Mouse (Mus musculus) myocyte (in vitro differentiated cells): ENCODE data around the gene Kdm1a.

Source experiments
- MYOD1 ChIP-seq, 3 experiments: IDR thresholded peaks; one replicate each; pipeline ENCODE4 v1.6.1; 2011; ENCODE audit warnings: control low read depth in 2 of 3, low read depth in 2 of 3, mild to moderate bottlenecking in 2 of 3, moderate library complexity in 1 of 3; ENCODE audit not compliant: insufficient read length in 2 of 3, control insufficient read depth in 1 of 3
- MYOG ChIP-seq, 3 experiments: IDR thresholded peaks; one replicate each; pipeline ENCODE4 v1.6.1; 2011; ENCODE audit warnings: control low read depth in 2 of 3, low read depth in 2 of 3, mild to moderate bottlenecking in 2 of 3; ENCODE audit not compliant: insufficient read length in 2 of 3, control insufficient read depth in 1 of 3, insufficient read depth in 1 of 3
- POLR2A ChIP-seq: IDR thresholded peaks from one replicate; pipeline ENCODE4 v1.6.1; 2011; ENCODE audit warnings: low read depth, mild to moderate bottlenecking, control low read depth, moderate library complexity; ENCODE audit not compliant: insufficient read length

DNA sequence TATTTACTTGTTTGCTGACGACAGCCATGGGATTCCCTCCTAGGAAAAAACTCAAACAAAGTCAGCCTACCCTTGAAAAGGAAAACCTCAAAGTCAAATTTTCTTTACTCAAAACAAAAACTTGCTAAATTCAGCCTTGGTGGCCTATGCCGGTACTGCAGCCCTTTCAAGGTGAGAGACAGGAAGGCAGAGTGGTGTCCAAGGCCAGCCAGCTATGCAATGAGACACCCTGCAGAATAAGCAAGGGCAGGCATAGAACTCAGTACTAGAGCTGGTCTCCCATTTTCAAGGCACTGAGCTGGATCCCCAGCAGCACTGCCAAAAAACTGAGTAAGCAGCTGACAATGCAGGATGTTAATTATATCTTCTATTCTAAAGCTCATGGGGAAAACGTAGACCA, 33.9 kb downstream of the Kdm1a start:
- TF ChIP-seq MYOD1 (IDR thresholded peaks at IDR 0.05; ENCODE audit: control insufficient read depth in 1 of 3, insufficient read length in 2 of 3, low read depth in 2 of 3) (no peak), POLR2A (no peak), MYOG (IDR thresholded peaks at IDR 0.05; ENCODE audit: control insufficient read depth in 1 of 3, insufficient read depth in 1 of 3, insufficient read length in 2 of 3, low read depth in 2 of 3) (no peak)
